Comparison of ENCODE assay signal across 21 mouse cellular contexts in the genomic region with DNA sequence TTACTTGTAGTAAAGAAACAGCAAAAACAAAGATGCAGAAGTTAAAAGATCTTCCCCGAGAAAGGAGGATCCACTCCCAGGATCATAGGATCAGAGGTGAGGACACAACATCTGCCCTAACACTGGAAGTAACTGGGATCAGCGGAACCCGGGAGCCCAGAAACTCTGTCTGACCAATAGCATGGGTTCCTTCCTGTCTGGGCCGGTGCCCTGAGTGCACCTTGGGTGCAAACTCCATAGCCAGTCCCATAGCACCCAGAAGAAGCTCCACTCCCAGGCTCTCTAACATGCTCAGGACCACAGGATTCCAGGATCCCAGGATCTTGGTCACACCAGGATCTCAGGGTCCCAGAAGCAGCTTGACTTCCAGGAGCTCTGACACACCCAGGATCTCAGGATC.
"Had no signal": no experiment of that assay in that cellular context is flagged by ENCODE, and none has a peak within 500 bp of the region (broad histone marks: within the 10 kb centered on the region; RNA-seq: fewer than 3 reads in every experiment).

No protein-coding gene starts in this region.

- H3K9me3 ChIP-seq: limb, embryonic 12.5 days; limb, embryonic 15.5 days; megakaryocyte, embryonic 14.5 days; midbrain, embryonic 10.5 days; midbrain, embryonic 13.5 days; stomach, embryonic 15.5 days had no signal

- H3K4me1 ChIP-seq: limb, embryonic 15.5 days; stomach, embryonic 15.5 days had no signal

- H3K4me3 ChIP-seq: limb, embryonic 12.5 days; limb, embryonic 15.5 days; megakaryocyte, embryonic 14.5 days; midbrain, embryonic 10.5 days; midbrain, embryonic 13.5 days; myocyte; stomach, embryonic 15.5 days had no signal

- H3K36me3 ChIP-seq: limb, embryonic 12.5 days; limb, embryonic 15.5 days; midbrain, embryonic 13.5 days; stomach, embryonic 15.5 days had no signal

- H3K27ac ChIP-seq: limb, embryonic 12.5 days; limb, embryonic 15.5 days; liver, embryonic 14.5 days; midbrain, embryonic 10.5 days; midbrain, embryonic 13.5 days; stomach, embryonic 15.5 days had no signal

- H3K4me2 ChIP-seq: limb, embryonic 12.5 days; limb, embryonic 15.5 days; liver, embryonic 11.5 days; lung, embryonic 14.5 days; midbrain, embryonic 13.5 days; stomach, embryonic 15.5 days had no signal

- H3K9ac ChIP-seq: limb, embryonic 12.5 days; limb, embryonic 15.5 days; liver, embryonic 14.5 days; liver, postnatal 0 days; lung, embryonic 14.5 days; midbrain, embryonic 13.5 days; stomach, embryonic 15.5 days had no signal

- DNase-seq: kidney, postnatal 4 days; left cerebral cortex, postnatal 4 days; liver, postnatal 0 days; lung, embryonic 14.5 days; lung, postnatal 36 days; retina, postnatal 1 day; right cerebral cortex, postnatal 25 days; spleen, adult 18-20 months; thymus, postnatal 25 days had no signal

- ATAC-seq: intestine, postnatal 0 days; liver, postnatal 0 days; lung, postnatal 0 days; midbrain, embryonic 13.5 days; midbrain, embryonic 16.5 days had no signal

- H3K27me3 ChIP-seq: limb, embryonic 12.5 days; limb, embryonic 15.5 days; megakaryocyte, embryonic 14.5 days; midbrain, embryonic 13.5 days; stomach, embryonic 15.5 days had no signal
